Mouse (Mus musculus) kidney, embryonic 16.5 days (tissue): ENCODE results near the gene Cdk5rap1. TPM values are rescaled to one million over a fixed set of nuclear protein-coding genes. Genes with fewer than 3 reads are reported as not detected.
"Not testable (repeated sequence)": the region's sequence is repeated elsewhere in the genome, so short reads cannot be mapped to it uniquely, and the experiment has no call there.

Experiments used
- ATAC-seq: fragments of 200-750 bp; cut with Nextera tagmentation; 2 replicates; pipeline ENCODE4 v1.8.0; 2017; ENCODE audit warnings: moderate TSS enrichment; ENCODE audit not compliant: low FRiP score, low TSS enrichment
- H3K27ac ChIP-seq: fragments of 300-500 bp; sonication (generic); 2 replicates; pipeline ENCODE4 v1.5.1; 2014; ENCODE audit warnings: low read length
- H3K27me3 ChIP-seq: fragments of 300-500 bp; sonication (generic); 2 replicates; pipeline ENCODE4 v1.6.1; 2014; ENCODE audit warnings: low read length, control low read depth, mixed read lengths; ENCODE audit not compliant: insufficient read depth
- H3K36me3 ChIP-seq: fragments of 300-500 bp; sonication (generic); 2 replicates; pipeline ENCODE4 v1.6.1; 2014; ENCODE audit warnings: low read length, control low read depth, mixed read lengths; ENCODE audit not compliant: insufficient read depth
- H3K4me1 ChIP-seq: fragments of 300-500 bp; sonication (generic); 2 replicates; pipeline ENCODE4 v1.6.1; 2014; ENCODE audit warnings: low read length, control low read depth, mixed read lengths; ENCODE audit not compliant: insufficient read depth
- H3K4me2 ChIP-seq: fragments of 300-500 bp; sonication (generic); replicated peaks from 2 replicates; pipeline ENCODE4 v1.6.1; 2014; ENCODE audit warnings: low read depth, low read length
- H3K4me3 ChIP-seq: fragments of 300-500 bp; sonication (generic); 2 replicates; pipeline ENCODE4 v1.5.1; 2014; ENCODE audit warnings: mild to moderate bottlenecking, low read length
- H3K9ac ChIP-seq: fragments of 300-500 bp; sonication (generic); replicated peaks from 2 replicates; pipeline ENCODE4 v1.6.1; 2014; ENCODE audit warnings: low read length
- H3K9me3 ChIP-seq: fragments of 300-500 bp; sonication (generic); 2 replicates; pipeline ENCODE4 v1.6.1; 2016; ENCODE audit warnings: low read length, control low read depth
- WGBS: fragments of 180-500 bp; shearing (Covaris S2); extraction: QIAGEN DNeasy Blood & Tissue Kit; methylation state at CpG from one replicate; pipeline ENCODE4 v1.1.7; 2014; 5-methylcytosine and 5-hydroxymethylcytosine counted together
- polyA plus RNA-seq: library from polyadenylated mRNA; unstranded; fragments of >200 nt; fragmentation: Nextera tagmentation; extraction: Ambion mirVana; gene quantifications from 2 replicates; pipeline ENCODE4 v1.2.1, GENCODE M21; 2015

Cdk5rap1 gene
- polyA plus RNA-seq, 1 experiment from 2014 or later: 23.4 TPM

GRCm38 (mm10) chr2:154338161-154338560, 34.6 kb downstream of the Cdk5rap1 start:
- no peak overlapping the region for H3K4me3 ChIP-seq
- H3K27ac ChIP-seq: no peak overlapping the region
- H3K36me3 ChIP-seq: peaks cover 12% of the 10 kb centered on the region
- WGBS: 74% methylated on average over 1 of the region's 1 CpGs
- no peak for ATAC-seq
- no peak overlapping the region for H3K4me2 ChIP-seq
- H3K4me1 ChIP-seq: no peaks in the 10 kb centered on the region
- no peak overlapping the region for H3K9ac ChIP-seq
- no peaks in the 10 kb centered on the region for H3K9me3 ChIP-seq
- no peaks in the 10 kb centered on the region for H3K27me3 ChIP-seq

- H3K27ac ChIP-seq: no peak overlapping the region
- ATAC-seq: no peak
- H3K9ac ChIP-seq: no peak overlapping the region
- H3K36me3 ChIP-seq: peaks cover 5% of the 10 kb centered on the region; the same call in 1 of the 2 replicates
- H3K4me2 ChIP-seq: no peak overlapping the region
- H3K27me3 ChIP-seq: no peaks in the 10 kb centered on the region
- WGBS: 78% methylated on average over 4 of the region's 4 CpGs
- H3K4me3 ChIP-seq: no peak overlapping the region
- no peaks in the 10 kb centered on the region for H3K4me1 ChIP-seq
- H3K9me3 ChIP-seq: no peaks in the 10 kb centered on the region
Observed at GRCm38 (mm10) chr2:154335572-154335971, 37.2 kb downstream of the Cdk5rap1 start.

DNA sequence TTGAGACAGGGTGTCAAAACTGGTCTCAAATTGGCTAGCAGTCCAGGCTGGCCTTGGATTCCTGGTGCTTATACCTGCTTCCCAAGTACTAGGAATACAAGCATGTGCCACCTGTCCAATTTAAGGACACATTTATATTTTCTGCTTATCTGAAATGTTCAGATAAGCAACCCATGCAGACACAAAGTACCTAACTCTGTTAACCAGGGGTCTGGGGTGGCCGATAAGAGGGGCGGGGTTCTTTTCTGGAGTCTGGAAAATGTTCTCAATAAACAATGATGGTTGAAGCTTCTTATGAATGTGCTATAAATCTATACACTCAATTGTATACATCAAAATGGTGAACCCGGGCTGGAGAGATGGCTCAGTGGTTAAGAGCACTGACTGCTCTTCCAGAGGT, 46.0 kb downstream of the Cdk5rap1 start:
- Histone ChIP-seq H3K9ac (no peak overlapping the region), H3K4me1 (no peaks in the 10 kb centered on the region), H3K4me3 (no peak overlapping the region), H3K36me3 (no peaks in the 10 kb centered on the region), H3K27ac (no peak overlapping the region), H3K9me3 (no peaks in the 10 kb centered on the region), H3K27me3 (no peaks in the 10 kb centered on the region), H3K4me2 (no peak overlapping the region)
- ATAC-seq: no peak
- WGBS: 82% methylated on average over 3 of the region's 3 CpGs

GRCm38 (mm10) chr2:154313771-154314170, 59.0 kb downstream of the Cdk5rap1 start:
- not testable (repeated sequence) for H3K4me3 ChIP-seq, H3K4me2 ChIP-seq, H3K27me3 ChIP-seq, H3K27ac ChIP-seq, ATAC-seq, H3K4me1 ChIP-seq, H3K9ac ChIP-seq, H3K36me3 ChIP-seq, H3K9me3 ChIP-seq
- 79% methylated on average over 5 of the region's 5 CpGs for WGBS

- not testable (repeated sequence) for H3K27ac ChIP-seq, ATAC-seq, H3K36me3 ChIP-seq, H3K9me3 ChIP-seq, H3K4me2 ChIP-seq, H3K9ac ChIP-seq, H3K27me3 ChIP-seq, H3K4me3 ChIP-seq, H3K4me1 ChIP-seq
- 81% methylated on average over 4 of the region's 4 CpGs for WGBS
Observed at GRCm38 (mm10) chr2:154306927-154307326, 65.9 kb downstream of the Cdk5rap1 start, which contains the start of gene Bpifb9b. TSS of gene Bpifb9b (plus strand) at chr2:154307227.

DNA sequence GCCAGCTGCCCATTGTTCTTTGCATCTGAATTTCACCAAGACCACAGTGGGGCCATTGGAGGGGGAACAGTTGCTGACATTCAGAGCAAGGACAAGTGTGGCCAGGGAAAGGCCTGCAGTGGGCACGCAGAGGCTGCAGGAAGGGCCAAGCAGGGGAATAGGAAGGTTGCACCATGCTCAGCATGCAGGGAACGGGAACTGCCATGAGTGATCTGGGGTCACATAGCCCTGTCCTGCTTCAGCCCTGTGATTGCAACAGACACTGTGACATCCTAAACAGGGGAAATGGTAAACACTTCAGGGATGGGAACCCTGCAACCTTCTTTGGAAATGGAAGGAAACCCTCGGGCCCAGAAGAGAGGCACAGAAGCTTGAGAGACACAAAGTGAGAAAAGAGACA, 68.2 kb downstream of the Cdk5rap1 start:
- H3K4me3 ChIP-seq, H3K4me2 ChIP-seq, H3K36me3 ChIP-seq, H3K4me1 ChIP-seq, H3K27ac ChIP-seq, H3K9ac ChIP-seq, H3K9me3 ChIP-seq, ATAC-seq, H3K27me3 ChIP-seq: not testable (repeated sequence)
- 89% methylated on average over 1 of the region's 3 CpGs for WGBS

DNA sequence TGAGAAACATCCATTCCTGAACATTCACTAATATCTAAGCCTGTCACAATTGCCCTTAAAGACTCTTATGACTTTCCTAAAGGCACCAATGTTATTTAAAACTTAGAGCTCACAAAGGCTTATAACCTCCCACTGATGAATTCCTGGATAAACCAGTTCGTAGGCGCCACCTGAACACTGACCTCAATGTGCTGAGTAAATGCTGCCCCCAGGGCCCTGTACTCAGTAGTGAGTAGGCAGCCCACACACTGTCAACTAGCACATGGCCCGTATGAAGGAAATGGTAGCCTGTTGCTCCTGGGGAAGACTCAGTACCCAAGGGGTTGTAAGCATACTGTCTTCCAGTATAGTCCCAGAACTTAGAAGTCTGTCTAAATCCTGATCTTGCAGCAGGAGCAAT, 71.0 kb downstream of the Cdk5rap1 start:
- Histone ChIP-seq H3K27me3 (no peaks in the 10 kb centered on the region), H3K9me3 (no peaks in the 10 kb centered on the region), H3K4me1 (no peaks in the 10 kb centered on the region), H3K27ac (no peak overlapping the region), H3K4me3 (no peak overlapping the region), H3K9ac (no peak overlapping the region), H3K36me3 (no peaks in the 10 kb centered on the region), H3K4me2 (no peak overlapping the region)
- 75% methylated on average over 3 of the region's 3 CpGs for WGBS
- no peak for ATAC-seq

DNA sequence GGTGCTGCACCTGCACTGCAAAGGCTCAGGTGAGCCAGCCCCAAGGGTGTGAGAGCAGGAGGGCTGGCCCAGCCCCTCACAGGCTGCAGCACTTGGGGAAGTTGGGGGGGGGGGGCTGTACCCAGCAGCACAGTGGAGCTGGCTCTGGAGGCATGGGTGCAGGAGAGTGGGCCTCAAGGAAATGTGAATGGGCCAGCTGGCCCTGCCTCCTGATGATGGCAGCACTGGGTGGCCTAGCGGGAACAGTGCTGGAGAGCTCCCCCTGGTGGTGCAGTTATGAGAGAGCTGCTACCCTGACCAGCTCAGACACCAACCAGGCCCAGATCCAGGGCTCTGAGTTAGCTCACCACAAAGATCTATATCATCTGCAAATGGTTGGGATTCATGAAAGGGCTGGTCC, 72.3 kb downstream of the Cdk5rap1 start:
- WGBS: 29% methylated on average over 1 of the region's 1 CpGs
- Histone ChIP-seq H3K9ac (no peak overlapping the region), H3K4me2 (no peak overlapping the region), H3K4me1 (no peaks in the 10 kb centered on the region), H3K27me3 (no peaks in the 10 kb centered on the region), H3K36me3 (no peaks in the 10 kb centered on the region), H3K4me3 (no peak overlapping the region), H3K9me3 (no peaks in the 10 kb centered on the region), H3K27ac (no peak overlapping the region)
- ATAC-seq: peak; percentile 54; the same call in 1 of the 2 replicates

GRCm38 (mm10) chr2:154294746-154295145, 78.1 kb downstream of the Cdk5rap1 start:
- not testable (repeated sequence) for H3K27ac ChIP-seq, ATAC-seq

DNA sequence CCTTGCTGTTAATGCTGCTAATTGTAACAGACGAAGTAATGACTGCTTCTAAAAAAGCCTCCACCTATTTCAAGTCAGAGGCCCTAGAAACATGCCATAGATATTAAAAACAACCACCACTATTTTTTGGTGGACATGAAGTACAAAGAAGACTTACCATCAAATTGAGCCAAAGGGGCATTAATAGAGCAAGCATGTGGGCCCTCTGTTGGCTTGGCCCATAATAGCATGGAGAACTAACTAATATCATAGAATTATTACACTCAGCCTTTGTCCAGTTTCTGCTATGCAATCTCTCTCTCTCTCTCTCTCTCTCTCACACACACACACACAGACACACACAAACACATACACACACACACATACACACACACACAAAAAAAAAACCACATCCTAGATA, 80.0 kb downstream of the Cdk5rap1 start:
- Histone ChIP-seq H3K27ac (no peak overlapping the region), H3K4me3 (no peak overlapping the region), H3K36me3 (no peaks in the 10 kb centered on the region), H3K4me2 (no peak overlapping the region), H3K27me3 (no peaks in the 10 kb centered on the region), H3K9me3 (no peaks in the 10 kb centered on the region), H3K4me1 (no peaks in the 10 kb centered on the region), H3K9ac (no peak overlapping the region)
- no peak for ATAC-seq
- 87% methylated on average over 1 of the region's 1 CpGs for WGBS

More at GRCm38 (mm10) chr2:154294746-154295145, 78.1 kb downstream of the Cdk5rap1 start:
- not testable (repeated sequence) for H3K9me3 ChIP-seq, H3K4me1 ChIP-seq, H3K36me3 ChIP-seq, H3K9ac ChIP-seq, H3K4me3 ChIP-seq, H3K27me3 ChIP-seq
- WGBS: 2% methylated on average over 10 of the region's 10 CpGs
- 0 out of 2 replicates have a peak overlapping the region, but pooled peaks have one; percentile 31 for H3K4me2 ChIP-seq
